Mouse (Mus musculus): ENCODE measurements around the gene Acr. TPM values are rescaled to one million over a fixed set of nuclear protein-coding genes. Genes with fewer than 3 reads are reported as not detected.

The Acr gene
- polyA plus RNA-seq, 1 experiment, result 0.56 TPM

DNA sequence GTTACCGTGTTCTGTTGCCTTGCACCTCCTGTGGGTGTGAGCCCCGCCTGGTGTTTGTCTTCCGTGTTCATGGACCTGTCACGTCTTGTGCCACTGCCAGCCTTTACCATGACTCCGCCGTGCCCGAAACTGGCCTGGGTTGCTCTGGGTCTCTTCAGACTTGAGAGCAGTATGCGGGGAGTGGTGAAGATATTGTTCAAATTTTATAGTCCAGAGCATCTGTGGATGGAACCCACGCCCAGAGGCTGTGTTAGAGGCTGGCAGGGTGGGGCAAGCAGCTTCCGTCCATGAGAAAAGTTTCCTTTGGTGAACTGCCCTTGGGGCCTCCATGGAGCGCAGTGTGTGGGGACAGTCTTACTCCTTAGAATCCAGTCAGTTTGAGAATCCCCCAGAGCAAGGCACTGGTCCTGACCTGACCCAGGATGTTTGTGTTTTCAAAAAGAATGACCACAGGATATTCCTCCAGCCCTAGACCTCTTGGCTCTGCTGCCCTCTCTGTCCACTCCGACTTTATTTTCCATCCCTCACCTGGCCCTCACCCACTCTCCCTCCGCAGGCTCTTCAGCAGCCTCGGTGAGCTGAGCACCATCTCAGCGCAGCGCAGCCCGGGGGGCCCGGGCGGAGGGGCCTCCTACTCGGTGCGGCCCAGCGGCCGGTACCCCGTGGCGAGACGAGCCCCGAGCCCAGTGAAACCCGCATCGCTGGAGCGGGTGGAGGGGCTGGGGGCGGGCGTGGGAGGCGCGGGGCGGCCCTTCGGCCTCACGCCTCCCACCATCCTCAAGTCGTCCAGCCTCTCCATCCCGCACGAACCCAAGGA lies 10.7 kb upstream of the Acr start:
- no peak for TF ChIP-seq POLR2A (IDR thresholded peaks at IDR 0.05; ENCODE audit: low read depth, low read length)
- no peak for TF ChIP-seq CTCF (IDR thresholded peaks at IDR 0.05; ENCODE audit: extremely low read depth, insufficient read length, insufficient replicate concordance, low read depth, low read length)
- Histone ChIP-seq H3K4me1 (ENCODE audit: control insufficient read depth, insufficient read depth, insufficient read length, low read length) (no peaks in the 10 kb centered on the region; the same call in 1 of the 2 replicates), H3K36me3 (ENCODE audit: control insufficient read depth, insufficient read depth, low read length) (no peaks in the 10 kb centered on the region), H3K27ac (ENCODE audit: insufficient read depth, low read depth, low read length) (no peak overlapping the region), H3K4me3 (ENCODE audit: low read depth, low read length) (no peak overlapping the region), H3K27me3 (ENCODE audit: control insufficient read depth, insufficient read depth, low read length) (peaks cover 3% of the 10 kb centered on the region; the same call in 1 of the 2 replicates)
- WGBS, result 26% methylated on average over 40 of the region's 40 CpGs

DNA sequence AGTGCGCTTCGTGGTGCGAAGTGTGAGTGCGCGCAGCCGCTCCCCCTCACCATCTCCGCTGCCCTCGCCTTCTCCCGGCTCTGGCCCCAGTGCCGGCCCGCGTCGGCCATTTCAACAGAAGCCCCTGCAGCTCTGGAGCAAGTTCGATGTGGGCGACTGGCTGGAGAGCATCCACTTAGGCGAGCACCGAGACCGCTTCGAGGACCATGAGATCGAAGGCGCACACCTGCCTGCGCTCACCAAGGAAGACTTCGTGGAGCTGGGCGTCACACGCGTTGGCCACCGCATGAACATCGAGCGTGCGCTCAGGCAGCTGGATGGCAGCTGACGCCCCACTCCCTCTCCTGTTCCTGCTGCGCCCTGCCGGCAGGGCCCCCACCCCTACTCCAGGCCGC lies 10.1 kb upstream of the Acr start:
- 24% methylated on average over 34 of the region's 34 CpGs for WGBS
- H3K4me3 ChIP-seq (ENCODE audit: low read depth, low read length), result no peak overlapping the region

DNA sequence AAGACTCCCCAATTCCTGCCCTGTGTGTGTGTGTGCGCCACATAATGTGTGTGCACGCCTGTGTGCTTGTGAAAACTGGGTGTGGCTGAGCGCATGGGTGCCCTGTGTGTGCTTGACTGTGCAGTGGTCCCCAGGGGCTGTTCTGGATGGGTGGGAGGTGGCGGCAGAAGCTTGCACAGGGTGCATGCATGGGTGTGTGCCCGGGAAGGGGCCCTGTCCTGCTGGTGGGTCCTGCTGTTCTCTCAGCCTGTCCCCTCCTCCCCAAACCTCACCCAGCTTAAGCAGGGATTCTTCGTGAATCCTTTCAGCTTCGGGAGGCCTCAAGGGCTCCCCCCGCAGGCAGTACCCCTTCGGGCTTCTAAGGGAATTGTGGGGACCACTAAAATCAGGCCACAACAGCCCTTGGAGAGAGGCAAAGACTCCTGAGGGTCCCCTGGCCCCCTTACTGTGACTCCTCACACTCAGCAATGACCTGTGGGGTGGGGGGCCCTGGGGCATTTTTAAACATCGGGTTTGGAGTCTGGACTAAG lies 8.9 kb upstream of the Acr start:
- H3K36me3 ChIP-seq (ENCODE audit: control insufficient read depth, insufficient read depth, low read length), result no peaks in the 10 kb centered on the region
- TF ChIP-seq POLR2A (IDR thresholded peaks at IDR 0.05; ENCODE audit: low read depth, low read length) (no peak), CTCF (IDR thresholded peaks at IDR 0.05; ENCODE audit: extremely low read depth, insufficient read length, insufficient replicate concordance, low read depth, low read length) (no peak)
- whole genome bisulfite sequencing, result 49% methylated on average over 10 of the region's 10 CpGs
- H3K4me1 ChIP-seq (ENCODE audit: control insufficient read depth, insufficient read depth, insufficient read length, low read length), result no peaks in the 10 kb centered on the region; the same call in 1 of the 2 replicates
- no peak overlapping the region for H3K4me3 ChIP-seq (ENCODE audit: low read depth, low read length)
- H3K27me3 ChIP-seq (ENCODE audit: control insufficient read depth, insufficient read depth, low read length), result peaks cover 3% of the 10 kb centered on the region; the same call in 1 of the 2 replicates
- no peak overlapping the region for H3K27ac ChIP-seq (ENCODE audit: insufficient read depth, low read depth, low read length)

More for the DNA sequence above, 10.1 kb upstream of the Acr start:
- Histone ChIP-seq H3K27me3 (ENCODE audit: control insufficient read depth, insufficient read depth, low read length) (peaks cover 3% of the 10 kb centered on the region; the same call in 1 of the 2 replicates), H3K36me3 (ENCODE audit: control insufficient read depth, insufficient read depth, low read length) (no peaks in the 10 kb centered on the region), H3K4me1 (ENCODE audit: control insufficient read depth, insufficient read depth, insufficient read length, low read length) (no peaks in the 10 kb centered on the region; the same call in 1 of the 2 replicates), H3K27ac (ENCODE audit: insufficient read depth, low read depth, low read length) (no peak overlapping the region)
- TF ChIP-seq CTCF (IDR thresholded peaks at IDR 0.05; ENCODE audit: extremely low read depth, insufficient read length, insufficient replicate concordance, low read depth, low read length), result no peak
- no peak for TF ChIP-seq POLR2A (IDR thresholded peaks at IDR 0.05; ENCODE audit: low read depth, low read length)

DNA sequence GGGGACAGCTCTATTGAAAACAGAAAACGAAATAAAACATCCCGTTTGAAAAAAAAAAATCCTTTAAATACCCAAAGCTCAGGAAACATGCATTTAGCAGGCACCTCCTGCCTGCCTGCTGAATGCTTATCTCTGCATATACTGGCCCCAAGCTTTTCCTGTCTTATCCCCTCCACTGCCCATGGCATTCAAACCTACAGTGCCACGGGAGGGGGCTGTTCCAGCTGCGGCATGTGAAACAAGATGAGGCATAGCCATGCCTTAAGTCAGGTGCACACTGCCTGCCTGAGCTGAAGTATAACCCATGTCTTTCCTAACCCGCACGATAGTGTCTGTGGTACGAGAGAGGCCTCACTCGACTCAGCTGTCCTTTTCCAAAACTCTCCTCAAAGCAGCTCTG lies 4.0 kb downstream of the Acr start:
- 69% methylated on average over 8 of the region's 8 CpGs for WGBS

DNA sequence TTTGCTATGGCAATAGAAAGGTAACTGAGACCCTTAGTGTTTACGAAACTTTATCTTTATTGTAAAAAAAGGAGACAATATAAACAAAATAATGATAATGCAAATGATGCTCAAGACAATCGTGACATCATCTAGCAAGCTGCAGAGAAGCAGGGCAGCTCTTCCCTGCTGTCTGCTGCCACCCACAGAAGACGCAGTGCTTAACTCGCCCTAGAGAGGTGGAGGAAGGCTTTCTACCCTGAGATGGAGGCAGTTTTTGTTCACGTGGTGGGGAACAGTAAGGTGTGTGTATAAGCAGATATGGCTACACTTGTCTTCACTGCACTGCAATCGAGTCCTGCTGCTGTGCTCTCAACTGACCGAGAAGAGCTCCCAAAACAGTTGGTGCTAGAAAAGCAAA lies 14.4 kb downstream of the Acr start:
- H3K27ac ChIP-seq (ENCODE audit: insufficient read depth, low read depth, low read length), result no peak overlapping the region
- H3K4me3 ChIP-seq (ENCODE audit: low read depth, low read length), result no peak overlapping the region
- TF ChIP-seq POLR2A (IDR thresholded peaks at IDR 0.05; ENCODE audit: low read depth, low read length) (no peak), CTCF (IDR thresholded peaks at IDR 0.05; ENCODE audit: extremely low read depth, insufficient read length, insufficient replicate concordance, low read depth, low read length) (no peak)
- H3K36me3 ChIP-seq (ENCODE audit: control insufficient read depth, insufficient read depth, low read length), result no peaks in the 10 kb centered on the region
- 85% methylated on average over 7 of the region's 7 CpGs for WGBS
- H3K27me3 ChIP-seq (ENCODE audit: control insufficient read depth, insufficient read depth, low read length), result no peaks in the 10 kb centered on the region
- no peaks in the 10 kb centered on the region for H3K4me1 ChIP-seq (ENCODE audit: control insufficient read depth, insufficient read depth, insufficient read length, low read length)

More for the DNA sequence above, 4.0 kb downstream of the Acr start:
- H3K36me3 ChIP-seq (ENCODE audit: control insufficient read depth, insufficient read depth, low read length), result no peaks in the 10 kb centered on the region
- TF ChIP-seq CTCF (IDR thresholded peaks at IDR 0.05; ENCODE audit: extremely low read depth, insufficient read length, insufficient replicate concordance, low read depth, low read length), result no peak
- TF ChIP-seq POLR2A (IDR thresholded peaks at IDR 0.05; ENCODE audit: low read depth, low read length), result no peak
- no peaks in the 10 kb centered on the region for H3K4me1 ChIP-seq (ENCODE audit: control insufficient read depth, insufficient read depth, insufficient read length, low read length)
- H3K27me3 ChIP-seq (ENCODE audit: control insufficient read depth, insufficient read depth, low read length), result no peaks in the 10 kb centered on the region
- no peak overlapping the region for H3K27ac ChIP-seq (ENCODE audit: insufficient read depth, low read depth, low read length)
- no peak overlapping the region for H3K4me3 ChIP-seq (ENCODE audit: low read depth, low read length)

DNA sequence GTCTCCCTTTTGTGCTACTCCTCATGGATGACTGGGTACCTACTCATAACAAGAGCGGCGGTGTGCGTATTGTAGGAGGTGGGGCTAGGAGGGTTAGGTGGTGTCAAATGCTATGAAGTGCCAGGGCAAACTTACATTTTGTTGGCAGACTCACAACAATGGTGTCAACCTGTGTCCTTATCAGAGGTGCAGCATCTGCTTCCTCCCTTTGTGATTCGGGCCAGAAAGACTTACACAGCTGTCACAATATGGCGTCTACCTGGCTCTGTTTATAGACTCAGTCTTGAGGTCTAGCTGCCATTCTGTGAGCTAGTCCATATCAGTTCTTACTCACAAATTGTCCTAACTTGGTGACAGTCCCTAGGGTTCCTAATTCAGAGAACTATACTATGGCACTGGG lies 17.0 kb downstream of the Acr start:
- no peaks in the 10 kb centered on the region for H3K4me1 ChIP-seq (ENCODE audit: control insufficient read depth, insufficient read depth, insufficient read length, low read length)
- H3K36me3 ChIP-seq (ENCODE audit: control insufficient read depth, insufficient read depth, low read length), result no peaks in the 10 kb centered on the region
- 82% methylated on average over 5 of the region's 5 CpGs for WGBS
- H3K4me3 ChIP-seq (ENCODE audit: low read depth, low read length), result no peak overlapping the region
- H3K27ac ChIP-seq (ENCODE audit: insufficient read depth, low read depth, low read length), result no peak overlapping the region
- TF ChIP-seq POLR2A (IDR thresholded peaks at IDR 0.05; ENCODE audit: low read depth, low read length) (no peak), CTCF (IDR thresholded peaks at IDR 0.05; ENCODE audit: extremely low read depth, insufficient read length, insufficient replicate concordance, low read depth, low read length) (no peak)
- no peaks in the 10 kb centered on the region for H3K27me3 ChIP-seq (ENCODE audit: control insufficient read depth, insufficient read depth, low read length)

DNA sequence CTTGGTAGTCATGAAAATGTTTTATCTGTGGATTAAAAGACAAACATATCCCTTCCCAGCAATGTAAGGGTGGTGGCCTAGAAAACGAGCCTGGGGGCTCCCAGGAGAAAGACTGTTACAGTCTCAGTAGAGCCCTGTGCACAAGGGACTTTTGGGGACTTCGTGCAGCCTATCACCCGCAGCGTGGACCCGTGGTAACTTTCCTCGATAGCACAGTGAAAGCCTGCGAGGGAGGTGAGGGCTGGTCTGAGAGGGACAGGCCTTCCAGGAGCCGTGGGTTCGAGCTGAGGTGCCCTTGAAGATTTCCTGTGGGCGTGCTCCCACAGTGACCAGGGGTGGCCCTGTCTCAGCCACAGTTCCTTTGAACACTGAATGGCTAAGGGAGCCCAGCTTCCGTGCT lies 17.5 kb downstream of the Acr start:
- no peak for TF ChIP-seq POLR2A (IDR thresholded peaks at IDR 0.05; ENCODE audit: low read depth, low read length)
- no peak for TF ChIP-seq CTCF (IDR thresholded peaks at IDR 0.05; ENCODE audit: extremely low read depth, insufficient read length, insufficient replicate concordance, low read depth, low read length)
- H3K27me3 ChIP-seq (ENCODE audit: control insufficient read depth, insufficient read depth, low read length), result no peaks in the 10 kb centered on the region
- H3K4me1 ChIP-seq (ENCODE audit: control insufficient read depth, insufficient read depth, insufficient read length, low read length), result no peaks in the 10 kb centered on the region
- 84% methylated on average over 11 of the region's 11 CpGs for WGBS
- H3K36me3 ChIP-seq (ENCODE audit: control insufficient read depth, insufficient read depth, low read length), result no peaks in the 10 kb centered on the region
- no peak overlapping the region for H3K27ac ChIP-seq (ENCODE audit: insufficient read depth, low read depth, low read length)
- H3K4me3 ChIP-seq (ENCODE audit: low read depth, low read length), result no peak overlapping the region
